Mouse (Mus musculus): Measurements from ENCODE around the gene Mypn.

Gene Mypn

DNA sequence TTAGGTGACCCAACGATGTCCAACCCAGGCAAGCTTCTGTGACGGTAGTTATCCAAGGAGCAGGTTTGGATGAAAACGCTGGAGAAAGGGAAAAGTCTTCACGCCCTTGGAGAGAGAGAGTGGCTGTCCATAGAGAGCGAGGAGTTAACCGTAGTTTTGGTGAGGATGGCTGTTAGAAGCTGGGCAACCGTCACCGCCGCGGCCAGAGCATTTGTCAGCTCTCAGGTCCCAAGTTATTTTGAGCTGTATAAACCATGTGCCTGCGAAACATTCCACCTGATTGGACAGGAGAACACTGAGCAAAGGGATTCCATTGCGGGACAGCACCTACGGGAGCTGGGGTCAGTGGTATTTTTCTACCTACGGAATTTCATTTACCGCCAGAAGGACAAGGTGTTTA is at the start of gene Mypn:
TSS of gene Mypn (minus strand) at position 225 of the 400 bp plus-strand sequence.
- no peak for DNase-seq (ENCODE audit: low spot score)

GRCm38 (mm10) chr10:63248421-63248820 is 44.7 kb upstream of the Mypn start:
- no peak for DNase-seq (ENCODE audit: low spot score)

- no peak for DNase-seq (ENCODE audit: low spot score)
These were observed 43.7 kb upstream of the Mypn start for GRCm38 (mm10) chr10:63247457-63247856.

- no peak for DNase-seq (ENCODE audit: low spot score)
These were observed 42.1 kb upstream of the Mypn start for GRCm38 (mm10) chr10:63245846-63246245.

DNA sequence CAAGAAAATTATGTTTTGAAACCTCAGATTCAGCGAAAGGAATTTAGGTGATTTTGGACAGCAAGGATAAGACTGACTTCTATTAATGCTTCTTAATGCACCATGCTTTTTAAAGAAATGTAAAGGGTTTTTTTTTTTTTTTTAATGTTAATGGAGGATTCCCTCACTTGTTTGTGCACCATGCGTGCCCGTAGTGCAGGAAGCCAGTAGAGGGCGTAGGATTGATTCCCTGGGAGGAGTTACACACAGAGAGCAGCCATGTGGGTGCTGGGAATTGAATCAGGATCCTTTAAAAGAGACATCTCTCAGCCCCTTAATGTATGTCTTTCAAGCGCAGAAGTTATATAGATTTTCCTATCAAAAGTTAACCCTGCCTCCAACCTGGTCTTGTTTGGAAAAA is 41.0 kb upstream of the Mypn start:
- DNase-seq (ENCODE audit: low spot score): no peak

DNA sequence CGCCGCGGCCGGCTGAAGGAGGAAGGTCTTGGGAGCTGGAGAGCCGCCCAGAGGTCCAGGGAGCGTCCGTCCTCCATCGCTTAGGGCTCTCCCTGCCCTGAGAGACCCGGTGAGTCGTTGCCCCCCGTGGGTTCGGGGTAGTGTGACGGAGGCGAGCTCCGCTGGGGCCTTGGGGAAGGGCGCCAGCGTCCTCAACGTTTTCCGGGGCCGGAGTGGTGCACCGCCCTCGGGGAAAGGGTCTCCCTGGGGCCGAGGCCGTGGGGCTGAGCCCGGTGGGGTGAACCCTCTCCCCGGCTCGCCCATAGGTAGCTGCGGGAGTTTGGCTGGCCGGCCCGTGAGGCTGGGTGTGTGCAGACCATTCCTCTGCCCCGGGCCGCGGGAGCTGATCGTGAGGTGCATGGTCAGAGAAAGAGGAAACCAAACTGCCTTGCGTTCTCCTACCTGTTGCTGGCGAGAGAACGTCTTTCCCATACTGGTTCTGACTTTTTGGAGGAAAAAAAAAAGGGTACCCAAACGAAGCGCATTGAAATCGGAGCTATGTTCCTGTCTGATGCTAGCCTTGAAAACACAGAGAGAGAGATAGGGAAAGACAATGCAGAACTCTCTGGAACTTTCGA is 40.4 kb upstream of the Mypn start:
- DNase-seq (ENCODE audit: low spot score): no peak

DNA sequence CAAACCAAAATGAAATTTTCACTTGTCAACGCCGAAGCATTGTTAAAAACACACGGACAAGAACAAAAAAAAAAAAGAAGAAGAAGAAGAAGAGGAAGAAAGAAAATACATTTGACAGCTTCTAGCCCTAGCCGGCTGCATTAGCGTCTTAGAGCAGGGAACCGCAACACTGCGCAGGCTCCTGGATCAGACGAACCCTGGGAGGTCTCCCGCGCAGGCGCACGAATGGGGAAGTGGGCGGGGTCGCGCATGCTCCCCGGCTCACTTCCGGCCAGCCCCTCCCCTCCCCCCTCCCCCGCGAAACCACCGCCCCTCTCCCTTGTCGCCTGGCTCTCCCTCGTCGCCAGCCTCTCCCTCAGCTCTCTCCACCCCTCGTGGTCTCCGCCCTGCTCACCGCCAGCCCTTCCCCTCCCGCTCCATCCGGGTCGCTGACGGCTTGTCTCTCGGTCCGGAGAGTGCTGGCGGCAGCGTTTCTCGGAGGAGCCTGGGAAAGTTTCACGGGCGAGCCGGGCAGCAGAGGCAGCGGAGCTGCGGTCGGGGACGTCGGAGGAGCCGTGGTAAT is 39.8 kb upstream of the Mypn start, which contains the start of gene Herc4:
TSS of gene Herc4 (plus strand) at position 318 of the 562 bp plus-strand sequence.
- DNase-seq (ENCODE audit: low spot score): peak; percentile 95

- DNase-seq (ENCODE audit: low spot score): no peak
These were observed 39.2 kb upstream of the Mypn start for GRCm38 (mm10) chr10:63242798-63243435.

DNA sequence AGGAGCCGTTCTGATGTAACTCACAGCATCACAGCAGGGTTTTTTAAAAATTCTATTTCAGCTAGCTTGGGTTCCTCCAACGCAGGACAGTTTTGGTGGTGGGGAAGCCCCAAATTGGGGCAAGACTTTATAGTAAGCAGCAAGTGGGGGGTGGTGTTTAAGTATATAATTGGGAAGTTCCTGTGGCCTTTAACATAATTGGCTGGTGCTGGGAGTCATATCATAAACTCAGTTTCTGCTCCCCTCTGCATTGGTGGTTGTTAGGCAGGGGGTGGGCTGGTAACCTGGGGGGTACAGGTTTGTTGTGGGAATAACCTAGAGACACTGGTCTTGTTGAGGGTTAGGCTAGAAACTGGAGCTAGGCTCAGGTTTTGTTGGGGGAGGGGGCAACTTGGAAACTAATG is 37.1 kb upstream of the Mypn start:
- no peak for DNase-seq (ENCODE audit: low spot score)

DNA sequence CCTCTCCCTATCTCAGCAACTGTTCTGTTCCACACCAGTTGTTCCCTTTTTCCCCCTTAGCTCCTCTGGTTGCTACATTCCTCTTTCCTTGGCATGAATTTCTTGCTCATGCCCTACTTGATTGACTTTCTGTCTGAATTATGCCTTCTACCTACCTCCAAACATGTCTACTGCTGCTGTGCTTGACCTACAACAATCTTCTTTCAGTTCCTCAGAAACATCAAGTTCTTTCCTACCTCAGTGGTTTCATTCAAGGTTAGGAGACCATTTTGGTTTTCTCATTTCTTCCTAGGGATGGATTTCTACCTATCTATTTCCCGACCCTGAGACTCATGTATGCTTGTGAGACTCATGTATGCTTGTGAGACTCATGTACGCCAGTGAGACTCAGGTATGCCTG is 36.1 kb upstream of the Mypn start:
- DNase-seq (ENCODE audit: low spot score): no peak

- DNase-seq (ENCODE audit: low spot score): no peak
These were observed 34.3 kb upstream of the Mypn start for GRCm38 (mm10) chr10:63238090-63238489.

- DNase-seq (ENCODE audit: low spot score): no peak
These were observed 33.5 kb upstream of the Mypn start for GRCm38 (mm10) chr10:63237206-63237605.

GRCm38 (mm10) chr10:63236663-63237062 is 32.9 kb upstream of the Mypn start:
- no peak for DNase-seq (ENCODE audit: low spot score)

DNA sequence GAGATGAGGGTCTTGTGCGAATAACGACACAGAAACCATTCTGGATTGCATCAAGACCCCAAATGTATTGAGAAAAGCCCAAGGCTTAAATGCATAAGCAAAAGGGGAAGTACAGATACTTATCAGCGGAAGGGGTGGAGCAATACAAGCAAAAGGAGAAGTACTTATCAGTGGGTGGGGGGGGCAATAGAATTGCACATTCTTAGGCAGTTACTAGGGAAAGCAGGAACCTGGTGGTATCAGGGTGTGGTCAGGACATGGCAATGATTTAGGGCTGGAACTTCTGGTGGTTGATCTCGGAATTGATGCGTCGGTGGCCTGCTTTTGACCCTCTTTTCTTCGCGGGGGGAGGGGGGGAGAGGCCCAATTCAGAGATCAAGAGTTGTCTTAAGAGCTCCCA is 32.1 kb upstream of the Mypn start:
- no peak for DNase-seq (ENCODE audit: low spot score)

GRCm38 (mm10) chr10:63234133-63234532 is 30.4 kb upstream of the Mypn start:
- no peak for DNase-seq (ENCODE audit: low spot score)

- no peak for DNase-seq (ENCODE audit: low spot score)
These were observed 27.9 kb upstream of the Mypn start for GRCm38 (mm10) chr10:63231630-63232029.

DNA sequence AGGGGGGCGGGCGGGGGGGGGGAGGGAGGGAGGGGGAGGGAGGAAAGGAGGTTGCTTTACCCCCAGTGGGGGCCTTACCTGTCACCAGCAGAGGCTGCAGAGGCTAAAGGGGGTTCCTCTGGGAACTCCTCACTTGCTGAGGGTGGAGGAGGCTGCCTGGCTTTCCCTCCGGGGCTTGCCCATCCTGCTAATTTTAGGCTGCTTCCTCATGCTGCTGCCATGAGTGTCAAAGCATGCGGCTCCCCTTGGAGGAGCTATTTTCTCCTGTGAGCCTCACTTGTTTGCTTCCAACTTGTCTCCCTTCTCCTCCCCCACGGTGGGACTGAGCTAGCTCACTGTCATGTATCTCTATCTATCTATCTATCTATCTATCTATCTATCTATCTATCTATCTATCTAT is 27.1 kb upstream of the Mypn start:
- no peak for DNase-seq (ENCODE audit: low spot score)

- DNase-seq (ENCODE audit: low spot score): no peak
These were observed 26.5 kb upstream of the Mypn start for GRCm38 (mm10) chr10:63230266-63230665.

DNA sequence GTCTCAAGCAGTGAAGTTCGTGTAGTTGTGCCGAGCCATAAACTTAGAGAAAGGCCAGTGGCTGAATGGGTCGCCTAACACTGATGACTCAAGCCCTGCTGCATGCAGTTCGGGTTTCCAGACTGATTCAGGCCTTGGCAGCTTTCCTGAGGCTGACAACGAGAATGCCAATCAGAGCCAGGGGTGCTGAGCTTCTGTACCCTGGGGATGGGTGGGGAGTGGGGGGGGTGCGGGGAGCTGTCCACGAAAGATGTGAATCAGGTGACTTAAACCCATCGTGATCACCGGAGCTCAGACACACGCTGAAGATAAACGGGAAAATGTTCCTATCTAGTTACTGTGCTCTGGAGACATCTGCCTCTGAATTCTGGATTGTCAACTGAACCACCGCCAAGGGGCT is 20.6 kb upstream of the Mypn start:
- no peak for DNase-seq (ENCODE audit: low spot score)

DNA sequence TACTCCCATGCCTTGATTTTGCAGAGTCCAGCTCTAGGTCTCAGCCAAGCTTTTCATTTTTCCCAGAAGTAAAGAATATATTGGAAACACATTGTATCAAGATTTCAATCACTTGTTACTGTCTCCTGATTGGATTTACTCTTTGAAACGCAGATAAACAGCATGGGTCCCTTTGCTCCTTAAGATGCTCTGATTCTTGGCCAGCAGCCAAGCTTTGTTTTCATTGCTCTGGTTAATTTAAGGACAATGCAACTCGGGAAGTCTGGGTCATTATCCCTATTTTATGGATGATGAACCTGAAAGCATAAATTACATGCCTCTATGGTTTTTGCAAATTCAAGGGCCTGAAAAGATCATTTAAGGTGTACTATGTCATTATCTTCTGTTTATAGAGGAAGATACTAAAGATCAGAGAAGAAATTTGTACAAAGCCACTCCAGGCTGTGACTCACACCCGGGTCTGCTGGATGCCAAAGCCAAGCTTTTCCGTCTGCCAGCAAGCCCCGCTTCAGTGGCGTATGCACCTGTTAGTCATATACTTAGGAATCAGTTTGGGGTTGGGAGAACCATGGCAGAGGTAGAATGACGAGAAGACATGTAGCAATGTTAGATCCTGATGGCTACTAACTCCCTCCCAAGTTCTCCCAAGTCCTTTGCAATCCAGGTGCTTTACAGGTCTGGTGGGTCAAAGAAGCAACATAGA is 17.5 kb upstream of the Mypn start:
- no peak for DNase-seq (ENCODE audit: low spot score)

GRCm38 (mm10) chr10:63208871-63209270 is 5.1 kb upstream of the Mypn start:
- DNase-seq (ENCODE audit: low spot score): no peak

DNA sequence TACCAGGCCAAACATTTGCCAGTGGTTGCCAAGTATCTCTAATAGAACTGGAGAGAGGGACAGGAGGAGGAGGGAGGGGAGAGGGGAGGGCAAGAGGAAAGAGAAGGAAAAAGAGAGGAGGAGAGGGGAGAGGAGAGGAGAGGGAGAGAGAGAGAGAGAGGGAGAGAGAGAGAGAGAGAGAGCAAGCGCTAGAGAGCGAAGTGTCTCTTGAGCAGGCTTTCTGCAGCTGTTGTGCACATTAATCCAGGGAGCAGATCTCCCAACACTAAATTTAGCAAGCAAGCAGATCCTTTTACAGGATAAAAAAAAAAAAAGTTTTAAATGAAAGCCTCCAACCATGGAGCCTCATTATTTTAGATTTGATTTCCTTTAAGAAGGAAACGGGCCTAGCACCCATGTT is 750 bp downstream of the Mypn start:
- DNase-seq (ENCODE audit: low spot score): no peak

- DNase-seq (ENCODE audit: low spot score): no peak
These were observed 2.2 kb downstream of the Mypn start for GRCm38 (mm10) chr10:63201534-63201933.

Measured in ovary, adult 18-20 months (tissue).